Mouse (Mus musculus): Measurements from ENCODE around the gene Tcn2. TPM values are rescaled to one million over a fixed set of nuclear protein-coding genes. Genes with fewer than 3 reads are reported as not detected.

Tcn2 gene
- polyA plus RNA-seq, 1 experiment = 16.2 TPM

GRCm38 (mm10) chr11:3895458-3895857, 36.5 kb downstream of the Tcn2 start:
- Histone ChIP-seq H3K27me3 (ENCODE audit: control insufficient read depth, insufficient read depth, low read length) (no peaks in the 10 kb centered on the region), H3K27ac (ENCODE audit: control insufficient read depth, insufficient read depth, low read depth, low read length) (peak overlapping the region; percentile 74), H3K4me1 (ENCODE audit: control insufficient read depth, insufficient read depth, low read length) (no peaks in the 10 kb centered on the region; the same call in 1 of the 2 replicates), H3K36me3 (ENCODE audit: control insufficient read depth, insufficient read depth, low read length) (no peaks in the 10 kb centered on the region; the same call in 1 of the 2 replicates), H3K4me3 (ENCODE audit: control insufficient read depth, low read depth, low read length) (peak overlapping the region; percentile 76)
- TF ChIP-seq CTCF (IDR thresholded peaks at IDR 0.05; ENCODE audit: control insufficient read depth, insufficient read depth, insufficient replicate concordance, low read depth, low read length) = no peak
- no peak for TF ChIP-seq POLR2A (IDR thresholded peaks at IDR 0.05; ENCODE audit: control insufficient read depth, low read depth, low read length)

- H3K4me3 ChIP-seq (ENCODE audit: control insufficient read depth, low read depth, low read length) = peak within 1 kb of the TSS; percentile 76
- no peaks in the 10 kb centered on the region; the same call in 1 of the 2 replicates for H3K4me1 ChIP-seq (ENCODE audit: control insufficient read depth, insufficient read depth, low read length)
- no peaks in the 10 kb centered on the region for H3K27me3 ChIP-seq (ENCODE audit: control insufficient read depth, insufficient read depth, low read length)
- H3K27ac ChIP-seq (ENCODE audit: control insufficient read depth, insufficient read depth, low read depth, low read length) = peak within 1 kb of the TSS; percentile 74
- H3K36me3 ChIP-seq (ENCODE audit: control insufficient read depth, insufficient read depth, low read length) = no peaks in the 10 kb centered on the region; the same call in 1 of the 2 replicates
- TF ChIP-seq CTCF (IDR thresholded peaks at IDR 0.05; ENCODE audit: control insufficient read depth, insufficient read depth, insufficient replicate concordance, low read depth, low read length) (no peak), POLR2A (IDR thresholded peaks at IDR 0.05; ENCODE audit: control insufficient read depth, low read depth, low read length) (peak; percentile 98)
Observed at GRCm38 (mm10) chr11:3894406-3895281, 37.3 kb downstream of the Tcn2 start, which contains the start of the genes 4921536K21Rik and Dusp18. TSS of gene 4921536K21Rik (minus strand) at chr11:3895098. TSS of gene Dusp18 (plus strand) at chr11:3895240.

GRCm38 (mm10) chr11:3893970-3894369, 38.0 kb downstream of the Tcn2 start:
- Histone ChIP-seq H3K27me3 (ENCODE audit: control insufficient read depth, insufficient read depth, low read length) (no peaks in the 10 kb centered on the region), H3K4me1 (ENCODE audit: control insufficient read depth, insufficient read depth, low read length) (no peaks in the 10 kb centered on the region; the same call in 1 of the 2 replicates), H3K27ac (ENCODE audit: control insufficient read depth, insufficient read depth, low read depth, low read length) (no peak overlapping the region), H3K36me3 (ENCODE audit: control insufficient read depth, insufficient read depth, low read length) (no peaks in the 10 kb centered on the region; the same call in 1 of the 2 replicates), H3K4me3 (ENCODE audit: control insufficient read depth, low read depth, low read length) (peak overlapping the region; percentile 76)
- TF ChIP-seq POLR2A (IDR thresholded peaks at IDR 0.05; ENCODE audit: control insufficient read depth, low read depth, low read length) (no peak), CTCF (IDR thresholded peaks at IDR 0.05; ENCODE audit: control insufficient read depth, insufficient read depth, insufficient replicate concordance, low read depth, low read length) (no peak)

- Histone ChIP-seq H3K4me1 (ENCODE audit: control insufficient read depth, insufficient read depth, low read length) (no peaks in the 10 kb centered on the region), H3K36me3 (ENCODE audit: control insufficient read depth, insufficient read depth, low read length) (no peaks in the 10 kb centered on the region; the same call in none of the 2 replicates), H3K27me3 (ENCODE audit: control insufficient read depth, insufficient read depth, low read length) (no peaks in the 10 kb centered on the region), H3K4me3 (ENCODE audit: control insufficient read depth, low read depth, low read length) (no peak overlapping the region), H3K27ac (ENCODE audit: control insufficient read depth, insufficient read depth, low read depth, low read length) (no peak overlapping the region)
- TF ChIP-seq CTCF (IDR thresholded peaks at IDR 0.05; ENCODE audit: control insufficient read depth, insufficient read depth, insufficient replicate concordance, low read depth, low read length) (no peak), POLR2A (IDR thresholded peaks at IDR 0.05; ENCODE audit: control insufficient read depth, low read depth, low read length) (no peak)
Observed at GRCm38 (mm10) chr11:3887331-3887730, 44.6 kb downstream of the Tcn2 start.

GRCm38 (mm10) chr11:3883711-3884110, 48.2 kb downstream of the Tcn2 start:
- no peak overlapping the region for H3K27ac ChIP-seq (ENCODE audit: control insufficient read depth, insufficient read depth, low read depth, low read length)
- H3K4me1 ChIP-seq (ENCODE audit: control insufficient read depth, insufficient read depth, low read length) = no peaks in the 10 kb centered on the region
- H3K27me3 ChIP-seq (ENCODE audit: control insufficient read depth, insufficient read depth, low read length) = no peaks in the 10 kb centered on the region
- H3K36me3 ChIP-seq (ENCODE audit: control insufficient read depth, insufficient read depth, low read length) = no peaks in the 10 kb centered on the region; the same call in none of the 2 replicates
- H3K4me3 ChIP-seq (ENCODE audit: control insufficient read depth, low read depth, low read length) = no peak overlapping the region
- TF ChIP-seq CTCF (IDR thresholded peaks at IDR 0.05; ENCODE audit: control insufficient read depth, insufficient read depth, insufficient replicate concordance, low read depth, low read length) (no peak), POLR2A (IDR thresholded peaks at IDR 0.05; ENCODE audit: control insufficient read depth, low read depth, low read length) (no peak)

GRCm38 (mm10) chr11:3879836-3880235, 52.1 kb downstream of the Tcn2 start:
- no peaks in the 10 kb centered on the region for H3K36me3 ChIP-seq (ENCODE audit: control insufficient read depth, insufficient read depth, low read length)
- no peak overlapping the region for H3K27ac ChIP-seq (ENCODE audit: control insufficient read depth, insufficient read depth, low read depth, low read length)
- H3K27me3 ChIP-seq (ENCODE audit: control insufficient read depth, insufficient read depth, low read length) = no peaks in the 10 kb centered on the region
- TF ChIP-seq CTCF (IDR thresholded peaks at IDR 0.05; ENCODE audit: control insufficient read depth, insufficient read depth, insufficient replicate concordance, low read depth, low read length) = peak; percentile 26; the same call in 1 of the 2 replicates
- no peak for TF ChIP-seq POLR2A (IDR thresholded peaks at IDR 0.05; ENCODE audit: control insufficient read depth, low read depth, low read length)
- no peak overlapping the region for H3K4me3 ChIP-seq (ENCODE audit: control insufficient read depth, low read depth, low read length)
- H3K4me1 ChIP-seq (ENCODE audit: control insufficient read depth, insufficient read depth, low read length) = no peaks in the 10 kb centered on the region

GRCm38 (mm10) chr11:3878660-3879059, 53.3 kb downstream of the Tcn2 start:
- Histone ChIP-seq H3K36me3 (ENCODE audit: control insufficient read depth, insufficient read depth, low read length) (no peaks in the 10 kb centered on the region), H3K27ac (ENCODE audit: control insufficient read depth, insufficient read depth, low read depth, low read length) (no peak overlapping the region), H3K27me3 (ENCODE audit: control insufficient read depth, insufficient read depth, low read length) (no peaks in the 10 kb centered on the region), H3K4me3 (ENCODE audit: control insufficient read depth, low read depth, low read length) (no peak overlapping the region), H3K4me1 (ENCODE audit: control insufficient read depth, insufficient read depth, low read length) (no peaks in the 10 kb centered on the region)
- TF ChIP-seq CTCF (IDR thresholded peaks at IDR 0.05; ENCODE audit: control insufficient read depth, insufficient read depth, insufficient replicate concordance, low read depth, low read length) = no peak
- no peak for TF ChIP-seq POLR2A (IDR thresholded peaks at IDR 0.05; ENCODE audit: control insufficient read depth, low read depth, low read length)

All from testis, adult 2 months (tissue).